Mouse (Mus musculus): Measurements from ENCODE around the gene Mcm10. TPM values are rescaled to one million over a fixed set of nuclear protein-coding genes. Genes with fewer than 3 reads are reported as not detected.
"Not testable (repeated sequence)": the region's sequence is repeated elsewhere in the genome, so short reads cannot be mapped to it uniquely, and the experiment has no call there.

The Mcm10 gene
- polyA plus RNA-seq, 1 experiment from 2014 or later = 43.5 TPM

GRCm38 (mm10) chr2:4954216-4954760 lies 58.3 kb downstream of the Mcm10 start:
- Histone ChIP-seq H3K27me3 (ENCODE audit: insufficient read depth, poor library complexity, severe bottlenecking) (no peaks in the 10 kb centered on the region), H3K27ac (no peak overlapping the region), H3K9me3 (no peaks in the 10 kb centered on the region), H3K4me1 (no peaks in the 10 kb centered on the region), H3K36me3 (0 out of 2 replicates have a peak, but pooled peaks cover 3% of the 10 kb centered on the region), H3K4me3 (no peak overlapping the region)
- WGBS = 87% methylated on average over 6 of the region's 6 CpGs
- DNase-seq (ENCODE audit: low spot score) = no peak

- Histone ChIP-seq H3K36me3 (0 out of 2 replicates have a peak, but pooled peaks cover 3% of the 10 kb centered on the region), H3K9me3 (no peaks in the 10 kb centered on the region), H3K27me3 (ENCODE audit: insufficient read depth, poor library complexity, severe bottlenecking) (no peaks in the 10 kb centered on the region), H3K27ac (no peak overlapping the region), H3K4me3 (no peak overlapping the region), H3K4me1 (no peaks in the 10 kb centered on the region)
- WGBS = 88% methylated on average over 2 of the region's 2 CpGs
- DNase-seq (ENCODE audit: low spot score) = peak; percentile 63
Measured at GRCm38 (mm10) chr2:4950986-4951385, 61.6 kb downstream of the Mcm10 start.

- WGBS = 83% methylated on average over 8 of the region's 8 CpGs
- not testable (repeated sequence) for H3K27me3 ChIP-seq (ENCODE audit: insufficient read depth, poor library complexity, severe bottlenecking)
Measured at GRCm38 (mm10) chr2:4949691-4950090, 62.9 kb downstream of the Mcm10 start.

GRCm38 (mm10) chr2:4940861-4941260 lies 71.7 kb downstream of the Mcm10 start:
- no peak overlapping the region for H3K4me3 ChIP-seq
- H3K4me1 ChIP-seq = no peaks in the 10 kb centered on the region
- peaks cover 8% of the 10 kb centered on the region for H3K9me3 ChIP-seq
- H3K27me3 ChIP-seq (ENCODE audit: insufficient read depth, poor library complexity, severe bottlenecking) = no peaks in the 10 kb centered on the region
- H3K27ac ChIP-seq = no peak overlapping the region
- H3K36me3 ChIP-seq = peaks cover 43% of the 10 kb centered on the region
- WGBS = 90% methylated on average over 11 of the region's 11 CpGs
- peak; percentile 64 for DNase-seq (ENCODE audit: low spot score)

More at GRCm38 (mm10) chr2:4949691-4950090, 62.9 kb downstream of the Mcm10 start:
- not testable (repeated sequence) for H3K4me1 ChIP-seq; DNase-seq (ENCODE audit: low spot score); H3K27ac ChIP-seq; H3K36me3 ChIP-seq; H3K4me3 ChIP-seq; H3K9me3 ChIP-seq

Other genes with a start within 250 kb of the Mcm10 start
- 60.2 and 71.3 TPM in 2 replicates for gene Sephs1, start 131.2 kb downstream of the Mcm10 start, polyA plus RNA-seq (2016; fragmentation: Nextera tagmentation; extraction: Ambion mirVana)
- 59.7 and 84.7 TPM in 2 replicates for gene Phyh, start 93.8 kb downstream of the Mcm10 start, polyA plus RNA-seq (2016; fragmentation: Nextera tagmentation; extraction: Ambion mirVana)
- not detected in 2 replicates for gene Ucma, start 36.7 kb downstream of the Mcm10 start, polyA plus RNA-seq (2016; fragmentation: Nextera tagmentation; extraction: Ambion mirVana)
- gene Optn, start 51.3 kb upstream of the Mcm10 start, polyA plus RNA-seq (2016; fragmentation: Nextera tagmentation; extraction: Ambion mirVana) = 10.0 and 13.2 TPM in 2 replicates
- 3.4 and 5.3 TPM in 2 replicates for gene Ccdc3, start 125.0 kb upstream of the Mcm10 start, polyA plus RNA-seq (2016; fragmentation: Nextera tagmentation; extraction: Ambion mirVana)

Measured in heart, embryonic 10.5 days (tissue).